Mouse (Mus musculus) testis, adult 2 months (tissue): ENCODE measurements at regions not wholly inside any gene's neighbourhood (a gene's known extent, or its start where the extent isn't known, plus 50 kb on each side); places are given as distances from the start of the nearest gene placed in this dataset.

Experiments used
- CTCF ChIP-seq: fragments of 200-500 bp; IDR thresholded peaks from 2 replicates; pipeline ENCODE4 v1.5.1; 2012; ENCODE audit warnings: low read depth, mild to moderate bottlenecking, inconsistent platforms, low read length, moderate library complexity; ENCODE audit not compliant: control insufficient read depth, insufficient read depth, insufficient replicate concordance
- POLR2A ChIP-seq: fragments of 200-500 bp; IDR thresholded peaks from 2 replicates; pipeline ENCODE4 v1.6.1; 2012; ENCODE audit warnings: low read depth, mild to moderate bottlenecking, inconsistent platforms, low read length, moderate library complexity; ENCODE audit not compliant: control insufficient read depth

DNA sequence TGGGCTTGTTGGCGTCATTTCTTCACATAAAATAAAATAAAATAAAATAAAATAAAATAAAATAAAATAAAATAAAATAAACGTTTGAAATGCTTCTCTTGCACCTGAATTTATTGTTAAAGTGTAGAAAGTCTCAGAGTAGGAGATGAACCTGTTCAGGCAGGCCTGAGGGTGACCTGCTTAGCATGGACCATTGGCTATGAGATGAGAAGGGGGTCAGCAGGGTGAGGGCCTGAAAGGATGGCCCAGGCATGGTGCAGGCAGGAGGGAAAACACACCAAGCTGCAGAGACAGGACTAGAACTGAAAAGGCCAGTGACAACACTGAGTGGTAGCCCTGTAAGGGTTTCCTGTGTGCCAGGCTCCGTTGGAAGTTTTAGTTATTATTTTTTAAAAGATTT, 67.3 kb downstream of the Gpr6 start:
- no peak for TF ChIP-seq POLR2A
- TF ChIP-seq CTCF: no peak
